Comparison of ENCODE assay signal across 8 mouse cellular contexts in the genomic region with DNA sequence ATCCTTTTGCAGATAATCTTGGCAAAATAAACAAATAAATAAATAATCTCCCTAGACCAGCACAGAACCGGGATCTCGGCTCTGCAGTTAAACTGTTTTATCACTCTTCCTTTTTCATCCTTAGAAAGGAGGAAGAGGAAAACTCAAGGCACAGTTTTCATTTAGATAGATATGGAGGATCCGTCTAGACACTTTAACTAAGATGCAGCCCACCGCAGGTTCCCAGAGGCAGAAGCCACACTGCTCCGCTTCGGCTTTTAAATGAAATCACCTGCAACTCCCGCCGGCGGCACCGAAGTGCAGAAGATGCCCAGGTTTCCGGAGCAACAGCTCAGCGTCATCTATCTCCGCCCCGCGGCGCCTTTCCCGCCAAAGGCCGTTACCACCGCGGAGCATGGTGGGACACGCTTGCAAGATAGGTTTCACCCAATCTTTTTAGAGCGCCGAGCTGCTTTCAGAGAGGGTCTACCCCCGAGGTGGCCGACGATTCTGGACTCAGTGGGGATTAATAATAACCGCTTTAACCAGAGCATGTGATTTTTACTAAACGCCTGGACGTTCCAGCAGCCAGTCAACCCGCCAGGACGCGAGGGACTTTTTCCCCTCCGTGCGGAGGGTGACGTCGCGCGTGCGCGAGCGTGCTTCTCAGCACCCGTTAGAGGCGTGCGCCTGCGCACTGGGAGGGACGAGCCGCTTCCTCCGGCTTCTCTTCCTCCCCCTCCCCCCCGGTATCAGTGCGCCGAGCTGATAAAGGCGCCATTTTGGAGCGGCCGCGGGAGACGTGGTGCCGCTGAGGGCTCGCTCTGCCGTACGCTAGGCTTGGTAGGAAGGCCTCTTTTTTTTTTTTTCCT. TPM values are rescaled to one million over a fixed set of nuclear protein-coding genes. Genes with fewer than 3 reads are reported as not detected.
DNase-seq lines count a peak whose midpoint lies in the region; ATAC-seq and TF ChIP-seq lines count a peak whose summit lies in the region.

A gene (plus strand): TSS at position 430 of the 851 bp plus-strand sequence.

- H3K27ac ChIP-seq in ES-E14 (ENCODE audit: insufficient read depth, low read depth, low read length, poor library complexity, severe bottlenecking) = peak within 1 kb of the TSS; percentile 96
- peak within 1 kb of the TSS; percentile 98 for H3K27ac ChIP-seq in forebrain, embryonic 15.5 days (replicated peaks)

- no peaks in the 10 kb centered on the region for H3K9me3 ChIP-seq in ES-E14 (ENCODE audit: control insufficient read depth, insufficient read depth, low read depth, low read length)
- no peaks in the 10 kb centered on the region for H3K9me3 ChIP-seq in forebrain, embryonic 15.5 days

- under 1% methylated on average over 60 of the region's 60 CpGs for WGBS in forebrain, embryonic 15.5 days
- WGBS in lung, adult 2 months = under 1% methylated on average over 59 of the region's 60 CpGs

- TF ChIP-seq CTCF in lung, adult 2 months (IDR thresholded peaks at IDR 0.05; ENCODE audit: insufficient read depth, low read length) = no peak

- in situ Hi-C loops in ES-E14 (cut with MboI; ENCODE audit: low sequenced_read_pairs in 2 of 2, unreplicated experiment in 2 of 2) = no loop called here

- H3K27me3 ChIP-seq in forebrain, embryonic 15.5 days = no peaks in the 10 kb centered on the region

- H3K9ac ChIP-seq in ES-E14 (ENCODE audit: insufficient read depth, low read depth, low read length, poor library complexity, severe bottlenecking) = peak within 1 kb of the TSS; percentile 100
- H3K9ac ChIP-seq in forebrain, embryonic 15.5 days (replicated peaks) = peak within 1 kb of the TSS; percentile 78

- peaks cover 21% of the 10 kb centered on the region for H3K36me3 ChIP-seq in ES-E14 (ENCODE audit: control insufficient read depth, insufficient read depth, low read length, poor library complexity, severe bottlenecking)
- peaks cover 22% of the 10 kb centered on the region for H3K36me3 ChIP-seq in forebrain, embryonic 15.5 days

- peaks cover 2 to 7% of the 10 kb centered on the region in 2 experiments; a peak in 3 of 4 replicates for H3K4me1 ChIP-seq in ES-E14 (ENCODE audit: control insufficient read depth in 2 of 2, insufficient read depth in 2 of 2, low read length in 2 of 2, poor library complexity in 1 of 2)
- peaks cover 38% of the 10 kb centered on the region for H3K4me1 ChIP-seq in forebrain, embryonic 15.5 days
- peaks cover 11% of the 10 kb centered on the region for H3K4me1 ChIP-seq in lung, adult 2 months (ENCODE audit: control insufficient read depth, insufficient read depth, low read length)

- peak within 1 kb of the TSS; percentile 73 to 97 for H3K4me3 ChIP-seq in ES-E14 (ENCODE audit: insufficient read depth in 1 of 2, low read depth in 1 of 2, low read length in 2 of 2, poor library complexity in 1 of 2, severe bottlenecking in 1 of 2)
- peak within 1 kb of the TSS; percentile 77 for H3K4me3 ChIP-seq in forebrain, embryonic 15.5 days
- H3K4me3 ChIP-seq in lung, adult 2 months (replicated peaks; ENCODE audit: extremely low read depth, low read depth, low read length) = peak within 1 kb of the TSS; percentile 95

- peak; percentile 95 for DNase-seq in ES-E14 (ENCODE audit: low read depth, low spot score)
- peak; percentile 98 for DNase-seq in cerebellum, adult 11-12 months
- DNase-seq in heart, postnatal 25 days (ENCODE audit: low spot score) = peak; percentile 95
- peak; percentile 96 to 98 for DNase-seq in layer of hippocampus, adult 18-20 months (ENCODE audit: low spot score in 2 of 2)
- peak; percentile 96 for DNase-seq in lung, adult 2 months
- peak; percentile 95 to 96 for DNase-seq in thymus, adult 18-20 months

- peak within 1 kb of the TSS; percentile 51 for H3K4me2 ChIP-seq in forebrain, embryonic 15.5 days (replicated peaks)

- peak; percentile 97 for TF ChIP-seq POLR2A in lung, adult 2 months (IDR thresholded peaks at IDR 0.05; ENCODE audit: borderline replicate concordance, extremely low read depth, low read depth, low read length)

- intact Hi-C loops in heart, postnatal 25 days (cut with DNase I) = loop anchor here (1.0 to 5.0 kb wide), 2 partner anchors 61 to 80 kb away; no protein-coding TSS in a partner anchor

- ATAC-seq in forebrain, embryonic 15.5 days (replicated peaks) = peak; percentile 93
- peak; percentile 90 for ATAC-seq in neutrophil, adult 5-6 weeks (ENCODE audit: extremely low read depth, insufficient number of reproducible peaks, low FRiP score, poor library complexity, severe bottlenecking)

TF ChIP-seq in ES-E14, 5 proteins besides CTCF, POLR2A, EP300 and RAD21:
- TF ChIP-seq ZNF384 (IDR thresholded peaks at IDR 0.05; ENCODE audit: low read depth, low read length) (peak; percentile 88), CHD2 (IDR thresholded peaks at IDR 0.05; ENCODE audit: low read depth, low read length) (peak; percentile 74; the same call in 1 of the 2 replicates), ZC3H11A (IDR thresholded peaks at IDR 0.05; ENCODE audit: borderline replicate concordance, low read depth, low read length) (no peak), HCFC1 (IDR thresholded peaks at IDR 0.05; ENCODE audit: borderline replicate concordance, insufficient read depth, low read length) (peak; percentile 66; the same call in 1 of the 2 replicates)
TF ChIP-seq in ES-E14: peak in this region for 3.

RNA-seq across cellular contexts. Expression of the gene that starts here (rescaled TPM):
- 369 and 432 TPM in 2 replicates for total RNA-seq in ES-E14 (2012; rRNA removed)
- 342 and 347 TPM in 2 replicates for polyA plus RNA-seq in forebrain, embryonic 15.5 days (2015; fragmentation: Nextera tagmentation; extraction: Ambion mirVana)
- 100 to 1,000 TPM in 1 of 2 experiments, 10 to 100 TPM in 1; 95.4 to 116 TPM for total RNA-seq in heart, postnatal 25 days (2021)
- total RNA-seq in layer of hippocampus, adult 18-20 months (2021) = 100 to 1,000 TPM; 219 to 225 TPM
- polyA plus RNA-seq in lung, adult 2 months (2012; rRNA removed) = 76.5 and 93.4 TPM in 2 replicates
- total RNA-seq in neutrophil, adult 5-6 weeks (2017) = 353 and 395 TPM in 2 replicates

Comparison
In these comparisons a context has a peak if more than half of its experiments do, and no peak if none do; other contexts are left out.
1. Peak in every context shown above with its lines: DNase-seq, ATAC-seq, H3K4me3 ChIP-seq and H3K27ac ChIP-seq.